In genomic region chr4:48403066-48403640, GRCm38 (mm10) we compare ENCODE assay signal across 12 mouse cellular contexts.
"Had no signal": no experiment of that assay in that cellular context is flagged by ENCODE, and none has a peak within 500 bp of the region (broad histone marks: within the 10 kb centered on the region; RNA-seq: fewer than 3 reads in every experiment).

No protein-coding gene starts in this region.

- H3K36me3 ChIP-seq: liver, embryonic 15.5 days had no signal

- H3K27me3 ChIP-seq: kidney, embryonic 15.5 days; limb, embryonic 12.5 days; liver, embryonic 15.5 days; midbrain, embryonic 12.5 days had no signal

- ATAC-seq: lung, postnatal 0 days had no signal

- H3K4me1 ChIP-seq: kidney, embryonic 15.5 days; limb, embryonic 12.5 days; liver, embryonic 15.5 days had no signal

- H3K9me3 ChIP-seq: kidney, embryonic 15.5 days; limb, embryonic 12.5 days; liver, embryonic 15.5 days; midbrain, embryonic 12.5 days had no signal

- H3K27ac ChIP-seq: kidney, embryonic 15.5 days; left cerebral cortex, adult 2 months; limb, embryonic 12.5 days; liver, embryonic 15.5 days; midbrain, embryonic 12.5 days had no signal

- H3K9ac ChIP-seq: kidney, embryonic 15.5 days; limb, embryonic 12.5 days; liver, embryonic 15.5 days; midbrain, embryonic 12.5 days had no signal

- H3K4me2 ChIP-seq: kidney, embryonic 15.5 days; limb, embryonic 12.5 days; liver, embryonic 15.5 days; midbrain, embryonic 12.5 days had no signal

- H3K4me3 ChIP-seq: kidney, embryonic 15.5 days; left cerebral cortex, adult 2 months; limb, embryonic 12.5 days; liver, embryonic 15.5 days; midbrain, embryonic 12.5 days had no signal

- DNase-seq: kidney, postnatal 14 days; liver; lung, adult 2 months; lung, postnatal 4 days; right cerebral cortex, postnatal 14 days; thymus, postnatal 36 days had no signal
